Mouse (Mus musculus) heart, adult 2 months (tissue): ENCODE data around the gene Rps21. TPM values are rescaled to one million over a fixed set of nuclear protein-coding genes. Genes with fewer than 3 reads are reported as not detected.

Experiments
- DNase-seq, 2 experiments: peaks; one replicate each; pipeline ENCODE4 v3.0.0; 2021
- H3K27ac ChIP-seq: fragments of 200-600 bp; 2 replicates; pipeline ENCODE4 v1.8.1; 2022
- H3K27me3 ChIP-seq: fragments of 200-500 bp; 2 replicates; pipeline ENCODE4 v1.6.1; 2012; ENCODE audit warnings: mild to moderate bottlenecking, low read length, inconsistent platforms, mixed read lengths; ENCODE audit not compliant: control insufficient read depth, insufficient read depth
- H3K36me3 ChIP-seq: fragments of 200-500 bp; 2 replicates; pipeline ENCODE4 v1.6.1; 2012; ENCODE audit warnings: low read length, inconsistent platforms; ENCODE audit not compliant: control insufficient read depth, insufficient read depth
- H3K4me1 ChIP-seq: fragments of 200-500 bp; 2 replicates; pipeline ENCODE4 v1.6.1; 2011; ENCODE audit warnings: low read length; ENCODE audit not compliant: control insufficient read depth, insufficient read depth
- H3K4me3 ChIP-seq: fragments of 200-600 bp; 2 replicates; pipeline ENCODE4 v1.8.1; 2022
- H3K79me2 ChIP-seq: fragments of 200-500 bp; replicated peaks from 2 replicates; pipeline ENCODE4 v1.6.1; 2012; ENCODE audit warnings: mild to moderate bottlenecking, inconsistent platforms, low read length, moderate library complexity, mixed read lengths; ENCODE audit not compliant: control insufficient read depth, insufficient read depth
- H3K9ac ChIP-seq: fragments of 200-500 bp; 2 replicates; pipeline ENCODE4 v1.6.1; 2012; ENCODE audit warnings: low read depth, mild to moderate bottlenecking, control low read depth, inconsistent platforms, low read length, mixed read lengths
- CTCF ChIP-seq: fragments of 200-600 bp; IDR thresholded peaks from 2 replicates; pipeline ENCODE4 v1.8.1; 2022; ENCODE audit warnings: antibody characterized with exemption, mild to moderate bottlenecking, moderate library complexity
- EP300 ChIP-seq: fragments of 200-500 bp; IDR thresholded peaks from 2 replicates; pipeline ENCODE4 v1.6.1; 2011; ENCODE audit warnings: low read depth, low read length, control low read depth; ENCODE audit not compliant: insufficient read depth
- POLR2A ChIP-seq: fragments of 200-500 bp; IDR thresholded peaks from 2 replicates; pipeline ENCODE4 v1.6.1; 2011; ENCODE audit warnings: mild to moderate bottlenecking, low read depth, low read length, control low read depth; ENCODE audit not compliant: insufficient read depth
- WGBS: fragments of 180-500 bp; shearing (Covaris S2); methylation state at CpG from one replicate; pipeline ENCODE4 v1.1.7; 2018; 5-methylcytosine and 5-hydroxymethylcytosine counted together
- intact Hi-C: fragments of 180-260 bp; cut with DNase I; formaldehyde crosslinking; loops from one replicate; pipeline ENCODE4 v1.15.1; 2025
- polyA plus RNA-seq: library from polyadenylated mRNA; depleted of rRNA; stranded (reverse); fragments of >200 nt; gene quantifications from 2 replicates; pipeline ENCODE4 v1.2.3, GENCODE M21; 2012
- total RNA-seq, 2 experiments: library from RNA; stranded (reverse); gene quantifications; 2 replicates each; pipeline ENCODE4 v1.2.3; 2021

The Rps21 gene
- total and polyA plus RNA-seq, 3 experiments = 506 to 1,183 (median 570) TPM

DNA sequence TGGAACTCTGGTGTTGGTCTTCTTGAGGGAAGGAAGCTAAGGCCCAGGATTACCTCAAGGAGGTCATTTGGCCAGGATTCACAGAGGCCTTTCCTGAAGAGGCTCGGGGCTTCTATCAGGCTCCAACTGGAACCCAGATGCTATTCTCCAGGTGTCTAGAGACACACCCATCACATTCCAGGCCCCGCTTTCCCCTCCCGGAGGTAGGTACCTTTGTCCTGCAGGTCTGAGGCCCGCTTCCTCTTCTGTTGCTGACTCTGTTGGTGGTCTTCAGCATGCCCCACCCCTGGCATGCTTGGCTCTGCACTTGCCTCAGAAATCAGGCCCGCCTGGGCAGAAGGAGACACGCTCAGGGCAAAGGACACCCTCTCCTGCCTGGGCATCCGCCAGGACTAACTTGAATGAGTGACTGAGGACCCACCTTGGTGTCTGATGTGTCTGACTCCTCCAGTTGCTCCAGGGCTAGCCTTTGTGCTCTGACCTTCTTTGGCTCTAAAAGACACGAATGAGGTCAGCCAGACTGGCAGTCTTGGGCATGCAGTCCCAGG is 20.7 kb downstream of the Rps21 start:
- Histone ChIP-seq H3K79me2 (peaks cover under 1% of the 10 kb centered on the region; the same call in 1 of the 2 replicates), H3K4me3 (no peak overlapping the region), H3K36me3 (no peaks in the 10 kb centered on the region), H3K27ac (no peak overlapping the region), H3K27me3 (no peaks in the 10 kb centered on the region), H3K9ac (no peak overlapping the region), H3K4me1 (peaks cover 12% of the 10 kb centered on the region)
- DNase-seq = no peak
- intact Hi-C loops = loop anchor here (5.0 kb wide), 1 partner anchor 304 kb away; the partner anchor contains the start of gene Mrgbp
- 87% methylated on average over 8 of the region's 8 CpGs for WGBS
- TF ChIP-seq CTCF = no peak
- TF ChIP-seq EP300 = no peak
- no peak for TF ChIP-seq POLR2A

DNA sequence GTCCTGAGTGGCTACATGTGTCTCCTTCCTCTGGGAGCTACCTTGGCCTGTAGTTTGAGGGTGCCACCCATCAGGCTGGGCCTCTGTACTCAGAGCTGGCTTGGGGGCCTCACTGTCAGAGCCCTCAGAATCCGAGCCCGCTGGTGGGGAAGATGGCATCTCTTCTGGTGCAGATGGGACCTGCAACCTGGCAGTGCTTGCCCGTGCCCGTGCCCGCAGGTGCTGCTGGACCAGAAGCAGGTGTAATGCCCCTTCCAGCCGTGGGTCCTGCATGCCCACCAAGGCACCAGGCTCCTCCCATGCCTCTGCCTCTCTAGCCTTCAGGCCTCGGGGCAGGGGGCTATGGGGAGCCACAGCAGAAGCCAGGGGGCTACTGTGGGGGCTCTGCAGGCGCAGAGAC is 22.1 kb downstream of the Rps21 start:
- no peaks in the 10 kb centered on the region for H3K27me3 ChIP-seq
- no peaks in the 10 kb centered on the region for H3K36me3 ChIP-seq
- no peak overlapping the region for H3K9ac ChIP-seq
- no peaks in the 10 kb centered on the region for H3K79me2 ChIP-seq
- H3K4me3 ChIP-seq = no peak overlapping the region
- WGBS = 93% methylated on average over 8 of the region's 8 CpGs
- H3K27ac ChIP-seq = no peak overlapping the region
- H3K4me1 ChIP-seq = peaks cover 8% of the 10 kb centered on the region
- intact Hi-C loops = loop anchor here (5.0 kb wide), 1 partner anchor 303 kb away; the partner anchor contains the start of gene Mrgbp
- TF ChIP-seq EP300 (no peak), CTCF (no peak), POLR2A (no peak)
- no peak for DNase-seq

DNA sequence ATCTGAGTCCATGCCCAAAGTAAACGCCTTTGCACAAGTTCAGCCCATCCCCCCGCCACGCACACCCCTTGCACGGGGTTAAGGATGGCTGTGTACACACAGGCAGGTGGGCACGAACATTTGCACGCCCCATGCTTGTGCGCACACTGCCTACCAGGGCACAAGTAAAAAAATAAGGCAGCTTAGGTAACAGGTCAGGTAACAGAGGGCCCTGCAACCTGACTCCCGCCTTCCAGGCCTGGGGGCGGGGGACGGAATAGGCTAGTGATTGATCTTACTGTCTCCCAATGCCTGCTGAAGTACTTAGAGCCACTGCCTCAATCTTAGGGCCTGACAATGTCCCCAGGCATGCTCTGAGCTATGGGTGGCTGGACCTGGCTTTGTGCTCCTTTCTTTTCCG is 31.8 kb downstream of the Rps21 start:
- peaks cover 2% of the 10 kb centered on the region; the same call in 1 of the 2 replicates for H3K4me1 ChIP-seq
- H3K27ac ChIP-seq = no peak overlapping the region
- 76% methylated on average over 11 of the region's 11 CpGs for WGBS
- intact Hi-C loops = no loop called here
- no peaks in the 10 kb centered on the region for H3K27me3 ChIP-seq
- TF ChIP-seq CTCF = no peak
- TF ChIP-seq EP300 = no peak
- TF ChIP-seq POLR2A = no peak
- H3K9ac ChIP-seq = no peak overlapping the region
- H3K79me2 ChIP-seq = no peaks in the 10 kb centered on the region
- no peak for DNase-seq
- H3K4me3 ChIP-seq = no peak overlapping the region
- H3K36me3 ChIP-seq = no peaks in the 10 kb centered on the region

DNA sequence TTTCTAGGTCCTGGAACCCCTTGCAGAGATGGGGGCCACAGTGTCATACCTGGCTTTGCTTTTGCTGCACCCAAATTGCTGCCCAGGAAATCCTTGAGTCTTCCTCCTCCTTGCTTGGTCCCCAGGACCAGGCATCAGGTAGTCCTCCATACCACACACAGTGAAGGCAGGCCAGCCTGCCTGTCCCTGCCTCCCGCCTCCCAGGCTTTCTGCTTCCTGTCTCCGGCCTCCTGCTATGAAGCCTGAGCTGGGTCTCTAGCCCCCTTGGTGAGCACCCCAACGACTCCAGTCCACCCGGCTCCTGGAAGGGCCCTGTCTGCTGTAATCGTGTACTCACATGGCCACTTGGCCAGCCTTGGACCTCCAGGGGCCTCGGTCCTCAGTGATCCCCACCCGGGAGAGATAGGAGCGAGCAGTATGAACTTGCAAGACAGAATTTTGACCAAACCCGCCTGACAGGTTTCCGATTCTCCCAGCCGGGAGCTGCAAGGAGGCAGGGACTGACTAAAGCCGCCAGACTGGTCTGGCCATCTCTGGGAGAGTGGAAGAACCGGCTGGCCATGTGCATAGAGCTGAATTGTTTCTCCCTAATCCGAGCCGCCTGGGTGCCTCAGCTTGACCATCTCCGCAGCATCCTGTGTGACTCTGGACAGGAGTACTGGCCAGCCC is 32.4 kb downstream of the Rps21 start, which contains the start of gene Rbbp8nl:
Gene Rbbp8nl (minus strand): TSS at position 440 of the 669 bp plus-strand sequence.
- no peak within 1 kb of the TSS for H3K27ac ChIP-seq
- H3K4me3 ChIP-seq = no peak within 1 kb of the TSS
- intact Hi-C loops = no loop called here
- no peaks in the 10 kb centered on the region for H3K79me2 ChIP-seq
- H3K27me3 ChIP-seq = no peaks in the 10 kb centered on the region
- no peaks in the 10 kb centered on the region for H3K36me3 ChIP-seq
- peaks cover 2% of the 10 kb centered on the region; the same call in 1 of the 2 replicates for H3K4me1 ChIP-seq
- WGBS = 67% methylated on average over 16 of the region's 16 CpGs
- no peak within 1 kb of the TSS for H3K9ac ChIP-seq
- no peak for DNase-seq
- TF ChIP-seq EP300 (no peak), CTCF (no peak), POLR2A (no peak)

DNA sequence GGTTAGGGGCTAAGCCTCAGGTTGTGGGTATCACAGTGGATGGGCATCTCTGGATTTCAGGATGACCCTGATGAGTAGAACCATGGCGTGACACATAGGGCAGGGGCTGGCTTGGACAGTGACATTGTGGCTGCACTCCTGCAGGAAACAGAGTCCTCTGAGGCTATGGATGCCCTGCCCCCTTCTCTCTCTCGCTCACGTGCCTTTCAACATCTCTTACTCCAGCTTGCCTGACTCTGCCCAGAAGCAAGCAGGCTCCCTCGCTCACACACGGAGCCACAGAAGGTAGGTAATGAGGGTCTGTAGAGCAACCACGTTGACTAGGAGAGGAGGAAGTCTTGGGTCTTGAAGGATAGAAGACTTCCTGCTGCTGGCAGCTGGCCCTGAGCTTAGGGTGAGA is 33.3 kb downstream of the Rps21 start:
- Histone ChIP-seq H3K79me2 (no peaks in the 10 kb centered on the region), H3K4me1 (peaks cover 2% of the 10 kb centered on the region; the same call in 1 of the 2 replicates), H3K4me3 (no peak overlapping the region), H3K36me3 (no peaks in the 10 kb centered on the region), H3K27ac (no peak overlapping the region), H3K27me3 (no peaks in the 10 kb centered on the region), H3K9ac (no peak overlapping the region)
- WGBS = 39% methylated on average over 6 of the region's 6 CpGs
- intact Hi-C loops = no loop called here
- DNase-seq = no peak
- TF ChIP-seq POLR2A = no peak
- TF ChIP-seq EP300 = no peak
- TF ChIP-seq CTCF = no peak

DNA sequence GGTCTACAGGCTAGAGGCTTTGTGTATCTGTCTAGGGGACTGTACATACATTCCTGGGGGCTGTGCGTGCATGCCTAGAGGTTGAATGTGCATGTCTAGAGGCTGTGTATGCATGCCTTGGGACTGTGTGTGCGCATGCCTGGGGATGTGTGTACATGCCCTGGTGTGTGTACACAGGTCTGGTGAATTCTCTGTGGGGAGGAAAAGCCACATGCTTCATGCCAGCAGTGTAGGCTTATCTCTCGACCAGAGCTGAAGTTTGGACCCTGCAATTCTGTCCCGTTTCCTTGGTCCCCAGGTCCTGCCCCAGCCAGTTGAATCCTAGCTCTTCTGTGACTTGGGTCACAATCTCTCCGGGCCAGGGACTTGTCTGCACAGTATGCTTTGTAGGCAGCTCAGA is 34.4 kb downstream of the Rps21 start:
- no peaks in the 10 kb centered on the region for H3K79me2 ChIP-seq
- no peak overlapping the region for H3K4me3 ChIP-seq
- H3K4me1 ChIP-seq = peaks cover 2% of the 10 kb centered on the region; the same call in 1 of the 2 replicates
- H3K9ac ChIP-seq = no peak overlapping the region
- H3K27ac ChIP-seq = peak overlapping the region; percentile 18; the same call in 1 of the 2 replicates
- H3K36me3 ChIP-seq = no peaks in the 10 kb centered on the region
- intact Hi-C loops = no loop called here
- no peaks in the 10 kb centered on the region for H3K27me3 ChIP-seq
- TF ChIP-seq CTCF (no peak), POLR2A (no peak), EP300 (no peak)
- WGBS = 69% methylated on average over 5 of the region's 5 CpGs
- no peak for DNase-seq
